Mouse (Mus musculus) thymus, postnatal 0 days (tissue): Measurements from ENCODE around the gene Gstcd. TPM values are rescaled to one million over a fixed set of nuclear protein-coding genes. Genes with fewer than 3 reads are reported as not detected.

Experiments
- DNase-seq: peaks from one replicate; pipeline ENCODE4 v3.0.0-alpha.2; 2015; ENCODE audit warnings: low spot score
- polyA plus RNA-seq: library from polyadenylated mRNA; unstranded; fragments of >200 nt; fragmentation: Nextera tagmentation; extraction: Ambion mirVana; gene quantifications from 2 replicates; pipeline ENCODE4 v1.2.1, GENCODE M21; 2015

Gstcd gene
- polyA plus RNA-seq, 1 experiment from 2014 or later, result 8.4 TPM

DNA sequence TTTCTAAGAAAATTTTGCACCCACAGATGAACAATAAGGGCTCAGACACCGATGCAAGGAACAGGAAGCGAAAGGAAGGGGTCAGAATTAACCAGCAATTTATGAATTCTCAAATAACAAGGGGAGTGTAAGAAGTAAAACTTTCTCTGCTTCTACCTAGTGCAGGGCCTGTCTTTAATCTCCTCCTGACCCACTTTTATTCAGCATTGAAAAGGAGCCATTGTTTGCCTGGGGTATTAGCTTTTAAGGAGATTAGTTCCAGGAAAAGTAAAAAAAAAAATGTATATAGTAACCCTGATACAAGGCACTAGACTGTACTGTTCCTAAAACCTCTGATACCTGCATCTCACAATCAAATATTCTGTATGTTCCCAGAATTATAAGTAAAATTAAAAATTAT is 64.9 kb downstream of the Gstcd start:
- DNase-seq, result no peak

GRCm38 (mm10) chr3:133007250-133007649 is 84.6 kb downstream of the Gstcd start:
- DNase-seq, result no peak

- DNase-seq, result no peak
These were observed 95.5 kb downstream of the Gstcd start for GRCm38 (mm10) chr3:132996299-132996698.

DNA sequence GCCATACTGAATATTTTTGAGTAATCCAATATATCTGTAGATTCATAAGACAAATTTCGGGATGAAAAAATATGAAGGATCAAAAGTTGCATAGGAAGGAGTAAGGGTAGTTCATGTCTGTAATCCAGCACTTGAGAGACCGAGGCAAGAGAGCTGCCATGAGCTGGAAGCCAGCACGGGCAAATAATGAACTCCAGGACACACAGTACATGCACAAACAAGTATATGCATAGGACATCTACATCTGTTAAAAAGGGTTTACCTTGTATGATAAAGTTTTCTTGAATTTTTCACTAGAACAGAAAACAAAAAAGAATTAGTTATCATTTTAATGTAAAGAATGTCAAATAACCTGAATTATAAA is 95.9 kb downstream of the Gstcd start:
- no peak for DNase-seq

DNA sequence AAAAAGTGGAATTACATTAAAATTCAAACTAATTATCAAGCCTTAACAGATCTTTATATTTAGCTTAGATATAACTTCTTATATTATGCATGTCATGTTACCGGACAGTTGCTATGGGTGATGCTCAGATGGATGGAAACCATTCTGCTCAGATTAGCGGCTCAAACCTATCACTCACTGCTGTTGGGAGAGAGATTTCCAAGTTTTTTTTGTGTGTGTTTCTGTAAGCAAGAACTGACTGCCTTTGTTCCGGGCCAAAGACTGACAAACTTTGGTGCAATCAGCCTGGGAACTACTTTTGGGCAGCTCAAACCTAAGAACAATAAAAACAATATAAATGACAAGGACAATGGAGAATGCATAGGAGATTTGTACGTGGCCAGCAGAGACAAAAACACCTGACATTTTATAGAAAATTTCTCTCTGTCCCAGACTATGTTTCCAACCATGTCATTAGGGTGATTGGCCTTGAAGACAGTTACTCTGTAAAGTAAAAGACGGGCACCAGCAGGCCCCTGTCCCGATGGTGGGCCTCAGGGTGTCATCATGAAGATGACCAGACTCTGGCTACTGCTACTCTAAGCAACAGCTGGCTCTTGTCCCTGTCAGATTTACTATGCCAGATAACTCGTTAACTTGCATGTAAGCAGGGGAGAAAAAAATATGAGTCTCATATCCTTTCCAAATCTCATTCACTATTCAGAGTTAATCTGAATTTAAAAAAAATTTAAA is 96.5 kb downstream of the Gstcd start:
- DNase-seq, result no peak

GRCm38 (mm10) chr3:132986188-132986587 is 105.6 kb downstream of the Gstcd start:
- no peak for DNase-seq

GRCm38 (mm10) chr3:132983845-132984485 is 107.9 kb downstream of the Gstcd start:
- no peak for DNase-seq

GRCm38 (mm10) chr3:132981968-132982367 is 109.9 kb downstream of the Gstcd start:
- DNase-seq, result no peak

DNA sequence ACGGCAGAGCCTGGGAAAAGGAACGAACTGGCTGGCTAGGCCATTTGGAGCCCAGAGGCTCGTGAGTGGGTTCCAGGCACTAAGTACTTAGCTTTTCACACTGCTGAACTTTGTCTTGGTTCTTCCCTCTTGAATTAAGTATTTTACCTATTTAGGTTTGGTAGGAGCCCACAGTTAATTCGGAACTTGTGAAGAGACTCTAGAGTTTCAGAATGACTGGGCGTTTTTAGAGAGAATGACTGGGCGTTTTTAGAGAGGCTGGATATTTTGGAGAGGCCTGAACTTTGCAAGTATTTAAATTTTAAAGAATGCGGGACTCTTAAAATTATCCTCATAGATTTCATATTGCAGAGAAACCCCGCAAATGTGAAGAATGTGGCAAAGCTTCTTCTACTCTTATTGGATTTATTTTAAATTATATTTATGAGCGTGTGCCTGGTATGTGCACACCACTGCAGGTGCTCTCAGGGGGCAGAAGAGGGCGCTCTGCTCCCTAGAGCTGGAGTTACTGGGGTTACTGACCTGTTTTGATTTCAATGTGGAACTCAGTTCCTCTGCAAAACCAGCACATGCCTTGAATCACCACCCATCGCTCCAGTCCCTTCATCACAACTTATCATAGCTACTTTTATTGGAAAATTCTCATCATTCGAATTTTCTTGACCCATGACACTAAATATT is 111.9 kb downstream of the Gstcd start:
- DNase-seq, result no peak

DNA sequence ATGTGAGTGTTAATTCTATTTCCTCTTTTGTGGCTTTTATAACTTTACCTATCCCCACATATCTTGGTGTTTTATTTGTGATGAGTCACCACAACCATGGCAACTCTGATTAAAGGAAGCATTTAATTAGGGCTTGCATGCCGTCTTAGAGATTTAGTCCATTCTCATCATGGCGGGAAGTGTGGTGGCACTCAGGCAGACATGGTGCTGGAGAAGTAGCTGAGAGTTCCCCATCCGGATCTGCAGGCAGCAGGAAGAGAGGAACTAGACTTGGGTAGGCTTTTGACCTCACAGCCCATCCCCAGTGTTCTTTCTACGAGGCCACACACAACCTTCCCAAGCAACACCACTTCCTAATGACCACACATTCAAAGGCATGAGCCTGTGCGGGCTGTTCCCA is 125.6 kb downstream of the Gstcd start:
- no peak for DNase-seq

DNA sequence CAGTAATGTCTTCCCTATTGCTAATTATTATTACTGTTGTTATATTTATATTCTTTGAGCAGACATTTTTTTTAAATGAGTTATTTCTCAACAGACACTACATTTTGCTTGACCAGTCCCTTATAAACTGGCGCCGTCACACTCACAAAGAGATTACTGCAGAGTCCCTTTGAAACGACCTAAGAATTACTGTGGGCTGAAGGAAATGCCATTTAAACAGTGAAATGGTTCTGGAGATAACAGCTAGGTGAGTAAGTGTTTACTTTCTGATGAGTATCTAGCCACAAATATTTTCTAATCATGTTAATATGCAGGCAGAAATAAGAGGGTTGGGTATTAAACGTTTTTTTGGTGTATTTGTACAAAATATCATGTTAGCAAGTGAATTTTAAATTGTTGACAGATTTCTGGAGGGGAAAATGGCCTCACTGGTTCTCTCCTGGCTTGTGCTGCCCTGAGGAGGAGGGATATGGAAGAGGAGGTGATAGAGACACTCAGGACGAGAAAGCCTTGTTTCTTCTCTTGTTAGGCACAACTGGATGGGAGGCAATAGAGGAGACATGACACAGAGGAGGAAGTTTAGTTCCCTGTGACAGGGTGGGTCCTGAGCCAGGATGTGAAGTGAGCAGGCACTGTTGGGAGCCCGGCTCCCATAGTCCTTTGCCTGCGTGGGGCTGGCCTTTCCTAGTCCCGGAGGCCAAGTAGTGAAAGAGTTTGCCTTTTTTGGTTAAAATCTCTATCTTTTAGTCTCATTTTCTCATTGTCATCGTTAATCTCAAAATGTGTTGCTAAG is 126.9 kb downstream of the Gstcd start:
- no peak for DNase-seq

- no peak for DNase-seq
These were observed 129.0 kb downstream of the Gstcd start for GRCm38 (mm10) chr3:132962631-132963361.

DNA sequence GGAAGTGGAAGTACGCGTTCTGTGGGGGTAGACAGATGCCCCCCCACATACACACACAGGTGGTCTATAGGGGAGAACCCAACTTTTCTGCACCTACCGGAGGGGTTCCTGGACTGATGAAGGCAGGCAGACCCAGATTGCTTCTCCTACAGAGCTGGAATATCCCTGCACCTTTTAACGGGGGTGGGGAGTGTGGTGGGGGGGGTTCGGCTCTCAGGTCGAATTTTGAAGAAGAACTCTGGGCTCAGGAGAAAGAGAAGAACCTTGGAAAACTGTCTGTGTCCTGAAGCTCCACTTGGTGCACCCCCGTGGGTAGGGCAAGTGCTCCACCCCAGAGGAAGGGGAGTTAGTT is 141.3 kb downstream of the Gstcd start:
- DNase-seq, result no peak

DNA sequence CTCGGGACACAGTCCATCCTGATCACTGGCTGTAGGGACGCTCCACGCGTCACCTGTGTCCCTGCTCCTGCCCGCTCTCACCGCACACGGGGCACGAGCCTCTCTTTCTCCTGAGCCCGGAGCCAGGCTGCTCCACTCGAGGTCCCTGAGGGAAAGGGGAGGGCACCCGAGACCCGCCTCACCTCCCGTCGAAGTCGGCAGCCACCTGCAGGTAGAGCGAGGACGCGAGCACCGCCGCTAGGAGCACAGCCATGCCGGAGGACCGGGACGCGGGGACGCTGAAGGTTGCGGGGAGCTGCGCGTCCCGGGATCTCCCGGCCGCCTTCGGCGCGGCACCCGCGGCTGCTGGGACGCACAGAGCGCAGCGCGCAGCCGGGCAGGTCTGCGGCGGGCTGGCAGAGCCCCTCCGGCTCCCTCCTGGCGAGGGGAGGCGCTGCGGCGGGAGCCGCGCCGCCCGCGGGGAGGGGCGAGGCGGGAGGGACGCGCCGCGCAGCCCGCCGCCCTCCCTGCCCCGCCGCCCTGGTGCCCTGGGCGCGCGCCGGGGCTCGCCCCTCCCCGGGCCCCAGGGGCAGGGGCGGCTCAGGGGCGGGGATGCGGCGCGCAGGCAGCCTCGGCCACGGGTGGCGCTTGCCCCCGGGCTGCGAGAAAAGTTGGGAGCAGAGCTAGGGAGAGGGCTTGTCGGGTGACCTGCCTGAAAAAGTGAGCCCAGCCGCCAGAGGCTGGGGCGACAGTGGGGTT is 141.9 kb downstream of the Gstcd start, which contains the start of gene Npnt:
Gene Npnt, minus strand, starts transcription at position 501 of the 738 bp plus-strand sequence.
- DNase-seq, result peak; percentile 55

GRCm38 (mm10) chr3:132949380-132949790 is 142.4 kb downstream of the Gstcd start:
- DNase-seq, result peak; percentile 30

- no peak for DNase-seq
These were observed 143.5 kb downstream of the Gstcd start for GRCm38 (mm10) chr3:132948298-132948795.

- no peak for DNase-seq
These were observed 145.7 kb downstream of the Gstcd start for GRCm38 (mm10) chr3:132946086-132946485.

- no peak for DNase-seq
These were observed 146.2 kb downstream of the Gstcd start for GRCm38 (mm10) chr3:132945669-132946068.

DNA sequence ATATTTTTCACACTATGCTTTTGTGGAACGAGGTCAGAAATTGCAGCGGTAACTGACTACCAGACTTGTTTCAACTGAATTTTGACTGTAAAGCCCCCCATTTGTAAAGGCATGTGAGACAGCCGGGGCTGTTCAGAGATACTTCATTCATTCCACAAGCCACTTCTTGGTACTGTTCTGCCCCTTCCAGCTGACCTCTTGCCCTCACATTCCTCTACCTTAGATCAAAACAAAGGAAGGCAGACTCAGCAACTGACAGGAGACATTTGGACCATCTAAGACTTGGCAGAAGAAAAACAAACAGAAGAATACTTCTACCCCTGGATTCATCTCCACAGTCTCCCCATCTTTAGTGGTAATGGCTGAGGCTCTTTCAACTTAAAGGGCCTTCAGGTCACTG is 147.2 kb downstream of the Gstcd start:
- no peak for DNase-seq

- no peak for DNase-seq
These were observed 147.6 kb downstream of the Gstcd start for GRCm38 (mm10) chr3:132944193-132944592.
